Mouse (Mus musculus) brain, embryonic 14.5 days (tissue): ENCODE measurements around the gene Tex21. TPM values are rescaled to one million over a fixed set of nuclear protein-coding genes. Genes with fewer than 3 reads are reported as not detected.

Source experiments
- DNase-seq: peaks from one replicate; pipeline ENCODE4 v3.0.0-alpha.2; 2011; ENCODE audit warnings: low read depth
- CTCF ChIP-seq: fragments of 200-500 bp; IDR thresholded peaks from 2 replicates; pipeline ENCODE4 v1.5.1; 2012; ENCODE audit warnings: inconsistent platforms, mild to moderate bottlenecking, moderate library complexity, borderline replicate concordance; ENCODE audit not compliant: insufficient read depth, insufficient read length; ENCODE audit errors: extremely low read depth
- POLR2A ChIP-seq: fragments of 200-500 bp; IDR thresholded peaks from 2 replicates; pipeline ENCODE4 v1.6.1; 2012; ENCODE audit warnings: mild to moderate bottlenecking, inconsistent platforms, borderline replicate concordance; ENCODE audit not compliant: poor library complexity, insufficient read depth, insufficient read length, severe bottlenecking; ENCODE audit errors: extremely low read depth
- polyA plus RNA-seq: library from polyadenylated mRNA; depleted of rRNA; stranded (reverse); fragments of >200 nt; gene quantifications from 2 replicates; pipeline ENCODE4 v1.2.3, GENCODE M21; 2012

The Tex21 gene
- polyA plus RNA-seq, 1 experiment: 0.04 TPM

DNA sequence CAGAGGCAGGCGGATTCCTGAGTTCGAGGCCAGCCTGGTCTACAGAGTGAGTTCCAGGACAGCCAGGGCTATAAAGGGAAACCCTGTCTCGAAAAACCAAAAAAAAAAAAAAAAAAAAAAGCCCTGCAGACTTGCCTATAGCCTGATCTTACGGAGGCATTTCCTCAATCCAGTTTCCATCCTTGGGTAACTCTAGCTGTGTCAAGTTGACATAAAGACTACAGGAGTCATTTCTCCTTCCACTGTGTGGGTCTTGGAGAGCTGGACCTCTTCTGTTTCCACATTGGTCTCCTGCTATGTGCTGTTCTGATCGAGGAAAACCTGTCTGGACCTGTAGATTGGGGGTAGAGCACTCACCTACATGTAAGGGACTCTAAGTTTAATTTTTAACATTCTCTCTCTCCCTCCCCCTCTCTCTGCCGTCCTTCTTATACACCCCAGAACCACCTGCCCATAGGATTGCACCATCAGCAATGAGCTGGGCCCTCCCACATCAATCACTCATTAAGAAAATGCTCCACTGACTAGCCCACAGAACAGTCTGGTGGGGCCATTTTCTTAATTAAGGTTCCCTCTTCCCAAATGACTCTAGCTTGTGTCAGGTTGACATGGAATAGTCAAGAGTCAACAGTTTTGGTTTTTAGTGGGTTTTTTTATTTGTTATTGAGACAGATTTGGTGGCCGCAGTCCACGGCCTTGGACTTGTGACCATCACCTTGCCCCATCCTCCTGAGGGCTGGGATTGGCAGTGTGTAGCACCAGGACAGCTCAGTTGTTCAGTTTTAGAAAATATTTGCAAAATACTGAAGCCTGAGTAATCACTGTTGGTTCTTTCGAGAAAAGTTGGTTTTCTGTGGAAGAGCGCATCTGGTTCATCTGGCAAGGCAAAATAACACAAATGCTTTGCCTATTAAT, 26.3 kb upstream of the Tex21 start:
- no peak for TF ChIP-seq CTCF
- TF ChIP-seq POLR2A: no peak
- DNase-seq: no peak

DNA sequence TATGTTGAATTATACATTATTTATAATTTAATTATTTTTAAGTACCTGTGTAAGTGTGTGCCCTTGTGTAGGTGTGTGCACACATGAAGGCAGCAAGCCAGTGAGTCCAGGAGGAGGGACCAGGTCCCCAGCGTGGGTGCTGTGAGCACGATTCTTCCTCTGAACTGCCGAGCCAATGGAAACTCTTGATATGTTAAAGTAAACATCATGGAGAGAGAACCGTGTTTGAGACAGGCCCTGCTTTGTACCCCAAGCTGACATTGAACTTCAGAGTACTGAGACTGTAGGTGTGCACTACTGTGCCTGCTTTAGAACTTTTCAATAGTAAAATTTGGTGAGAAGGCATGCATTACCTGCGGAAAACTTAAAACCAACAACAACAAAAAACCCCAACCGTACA, 25.0 kb upstream of the Tex21 start:
- DNase-seq: no peak
- TF ChIP-seq CTCF: no peak
- no peak for TF ChIP-seq POLR2A

DNA sequence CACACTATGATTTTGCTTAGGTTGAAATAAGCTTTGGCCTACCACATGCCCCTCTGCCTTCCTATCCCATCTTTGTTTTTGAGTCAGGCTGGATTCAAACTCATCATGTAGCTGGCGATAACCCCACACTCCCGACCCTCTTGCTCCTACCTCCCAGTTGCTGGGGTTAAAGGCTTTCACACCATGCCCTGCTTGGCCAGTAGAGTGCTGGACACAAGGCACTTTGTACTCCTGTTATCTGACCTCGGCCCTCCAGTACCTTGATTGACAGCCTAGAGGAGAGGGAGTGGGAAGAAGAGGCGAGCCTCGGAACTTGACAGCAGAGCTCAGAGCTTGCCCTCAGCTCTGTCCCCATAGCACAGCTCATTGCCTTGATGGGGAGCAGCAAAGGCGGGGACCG, 22.6 kb upstream of the Tex21 start:
- no peak for DNase-seq
- no peak for TF ChIP-seq POLR2A

DNA sequence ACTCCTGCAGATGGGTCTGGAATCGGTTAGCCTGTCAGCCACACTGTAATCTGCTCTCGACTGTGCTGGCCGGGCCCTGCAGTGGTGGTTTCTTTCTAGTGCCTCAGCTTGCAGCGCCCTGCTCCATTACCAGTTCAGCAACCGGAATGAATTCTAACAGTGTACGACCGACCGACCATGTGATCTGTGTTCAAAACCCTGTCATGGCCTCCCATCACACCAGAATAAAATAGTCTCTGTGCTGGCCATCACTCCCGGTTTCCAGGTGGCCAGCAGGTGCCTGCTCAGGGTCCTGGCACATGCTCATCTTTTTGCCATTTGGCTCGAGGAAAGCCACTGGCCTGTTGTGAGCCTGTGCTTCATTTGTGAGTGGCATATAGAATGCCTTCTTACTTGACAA, 22.1 kb upstream of the Tex21 start:
- no peak for DNase-seq
- TF ChIP-seq POLR2A (no peak), CTCF (no peak)

DNA sequence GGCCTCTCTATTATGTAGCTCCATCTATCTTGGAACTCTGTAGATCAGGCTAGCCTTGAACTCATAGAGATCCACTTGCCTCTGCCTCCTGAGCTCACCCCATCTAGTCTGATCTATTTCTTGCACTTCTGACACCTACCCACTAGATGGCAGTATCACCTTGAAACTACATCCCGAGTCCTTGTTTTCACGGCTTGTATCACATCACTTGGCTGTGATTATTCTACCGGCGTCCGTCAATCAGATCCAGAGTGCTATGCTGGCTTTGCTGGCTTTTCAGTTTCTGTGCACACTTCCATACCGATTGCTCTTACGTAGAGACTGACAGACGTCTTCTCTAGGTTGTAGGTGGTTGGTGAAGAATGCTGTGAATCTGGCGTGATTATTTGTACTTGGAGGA, 20.3 kb upstream of the Tex21 start:
- TF ChIP-seq CTCF: peak; percentile 50; the same call in 1 of the 2 replicates
- no peak for TF ChIP-seq POLR2A
- DNase-seq: peak; percentile 74

DNA sequence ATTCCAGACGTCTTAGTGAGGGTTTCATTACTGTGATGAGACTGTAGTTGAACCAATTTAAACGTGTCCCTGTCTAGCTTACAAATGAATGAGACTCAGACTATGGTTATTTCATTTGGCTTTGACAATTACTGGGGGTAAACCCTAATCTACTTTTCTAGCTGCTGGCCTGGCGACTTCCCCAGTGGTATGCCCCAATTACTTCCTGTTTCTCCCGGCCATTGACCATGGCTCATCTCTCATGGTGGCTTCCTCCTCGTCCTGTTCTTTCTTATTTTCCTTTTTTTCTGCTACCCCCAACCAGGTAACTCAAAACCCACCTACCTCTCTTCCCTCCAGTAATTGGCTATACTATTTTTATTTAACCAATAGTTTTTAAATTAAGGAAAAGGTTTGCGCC, 18.5 kb upstream of the Tex21 start:
- TF ChIP-seq CTCF: no peak
- no peak for TF ChIP-seq POLR2A
- DNase-seq: no peak

DNA sequence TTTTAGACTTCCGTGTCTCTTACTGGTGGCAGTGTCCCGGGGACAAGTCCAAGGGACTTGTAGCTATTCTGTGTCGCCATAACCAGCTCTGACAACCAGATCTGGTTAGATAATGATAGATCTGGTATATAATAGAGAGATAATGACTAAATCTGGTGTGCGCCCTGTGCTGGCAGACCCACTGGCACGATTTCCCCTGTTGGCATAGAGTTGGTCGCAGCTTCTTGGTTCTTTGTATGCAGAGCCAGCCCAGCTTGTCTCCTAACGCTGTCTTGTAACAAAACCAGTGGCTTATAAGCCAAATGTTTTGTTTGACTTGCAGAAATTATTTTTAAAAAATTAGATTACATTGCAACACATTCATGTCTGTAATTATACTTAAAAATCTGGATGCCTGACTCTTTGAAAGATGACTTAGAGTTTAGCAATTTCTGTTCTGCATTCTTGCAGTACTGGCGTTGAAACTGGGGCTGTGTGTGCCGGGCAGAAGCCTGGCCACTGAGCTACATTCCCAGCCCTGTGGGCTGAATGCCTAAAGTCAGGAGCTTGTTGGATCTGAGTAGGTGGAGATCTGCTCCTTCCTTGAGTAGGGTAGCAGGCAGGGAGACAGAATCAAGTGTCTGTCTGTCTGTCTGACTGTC, 17.9 kb upstream of the Tex21 start:
- peak; percentile 76 for DNase-seq
- no peak for TF ChIP-seq POLR2A
- no peak for TF ChIP-seq CTCF

DNA sequence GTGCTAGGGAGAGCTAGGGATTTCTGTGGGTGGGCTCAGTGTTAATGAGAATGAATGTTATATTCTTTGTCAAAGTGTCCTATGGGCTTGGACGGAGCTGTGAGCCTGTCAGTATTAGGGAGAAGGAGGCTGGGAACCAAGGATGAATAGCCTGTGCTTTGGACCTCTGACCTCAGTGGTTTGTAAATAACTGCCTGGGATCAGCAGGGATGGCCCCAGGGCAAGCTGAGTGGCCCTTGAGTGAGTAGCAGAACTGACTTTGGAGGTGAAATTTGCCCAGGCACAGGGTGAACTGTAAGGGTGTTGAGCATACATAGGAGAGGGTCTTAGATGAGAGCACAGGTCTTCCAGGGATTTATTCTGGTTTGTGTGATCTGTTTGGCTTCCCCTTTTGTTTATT, 17.3 kb upstream of the Tex21 start:
- DNase-seq: no peak
- TF ChIP-seq POLR2A (no peak), CTCF (no peak)

DNA sequence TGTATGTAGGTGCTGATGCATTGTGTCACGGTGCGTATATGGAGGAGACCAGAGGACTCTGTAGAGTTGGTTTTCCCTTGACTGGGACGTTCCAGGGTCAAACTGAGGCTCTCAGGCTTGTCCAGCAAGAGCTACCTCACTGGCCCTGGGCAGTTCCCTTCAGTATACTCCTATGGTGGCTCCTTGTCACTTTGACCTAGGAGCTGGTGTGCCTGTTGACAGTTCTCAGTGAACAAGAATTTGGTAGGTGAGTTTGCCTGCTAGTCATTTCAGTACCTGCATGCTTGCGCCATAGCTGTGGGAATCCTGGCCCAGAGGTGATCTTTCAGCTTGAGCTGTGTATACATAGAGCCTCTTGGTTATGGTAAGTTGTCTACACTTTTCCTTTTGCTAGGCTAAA, 16.4 kb upstream of the Tex21 start:
- no peak for TF ChIP-seq POLR2A
- no peak for TF ChIP-seq CTCF
- DNase-seq: no peak

DNA sequence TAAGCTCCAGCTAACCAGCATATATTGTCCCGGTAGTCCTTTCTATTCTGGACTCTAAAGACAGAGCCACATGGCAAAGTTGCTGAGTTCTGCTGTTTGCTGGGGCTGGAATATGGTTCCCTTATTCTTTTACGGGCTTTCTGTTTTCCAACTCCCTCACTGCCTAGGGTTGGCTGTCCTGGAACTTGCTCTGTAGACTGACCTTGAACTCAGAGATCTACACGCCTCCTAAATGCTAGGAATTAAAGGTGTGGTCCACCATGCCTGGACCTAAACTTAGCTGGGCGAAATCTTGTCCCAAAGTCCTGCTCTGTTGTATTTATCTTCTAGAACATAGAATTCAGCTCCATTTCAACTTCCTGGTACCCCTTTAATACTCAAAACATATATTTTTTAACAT, 15.0 kb upstream of the Tex21 start:
- DNase-seq: no peak

DNA sequence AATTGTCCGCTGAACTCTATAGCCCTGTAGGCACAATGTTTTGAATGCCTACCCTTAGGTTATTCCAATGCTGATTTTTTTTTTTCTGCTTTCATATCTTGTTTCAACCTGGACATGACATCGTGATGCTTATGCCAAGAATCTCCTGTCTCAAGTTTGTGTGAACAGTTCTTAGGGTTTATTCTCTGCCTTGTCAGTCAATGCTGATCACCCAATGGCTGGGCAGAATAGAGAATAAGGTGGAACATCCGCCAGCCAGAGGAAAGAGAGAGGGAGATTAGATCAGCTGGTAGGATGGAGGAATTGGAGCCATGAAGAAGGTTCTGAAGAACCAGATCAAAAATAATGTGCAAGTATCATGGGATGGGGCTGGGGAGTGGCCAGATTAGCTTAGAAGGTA, 14.1 kb upstream of the Tex21 start:
- DNase-seq: no peak
- no peak for TF ChIP-seq CTCF
- no peak for TF ChIP-seq POLR2A

More for the DNA sequence above, 15.0 kb upstream of the Tex21 start:
- TF ChIP-seq CTCF (no peak), POLR2A (no peak)
